Mouse (Mus musculus) thymus, adult 2 months (tissue): Measurements from ENCODE around the gene Ctsw.
"Not testable (repeated sequence)": the region's sequence is repeated elsewhere in the genome, so short reads cannot be mapped to it uniquely, and the experiment has no call there.

ENCODE experiments used
- CTCF ChIP-seq: fragments of 200-500 bp; IDR thresholded peaks from 2 replicates; pipeline ENCODE4 v1.5.1; 2012; ENCODE audit warnings: mild to moderate bottlenecking, control low read depth, low read length, moderate library complexity, borderline replicate concordance; ENCODE audit not compliant: control insufficient read depth, poor library complexity, insufficient read depth; ENCODE audit errors: extremely low read depth
- POLR2A ChIP-seq: fragments of 200-500 bp; IDR thresholded peaks from 2 replicates; pipeline ENCODE4 v1.6.1; 2012; ENCODE audit warnings: mild to moderate bottlenecking, low read length, control low read depth, moderate library complexity; ENCODE audit not compliant: control insufficient read depth, poor library complexity, insufficient read depth; ENCODE audit errors: extremely low read depth

- TF ChIP-seq POLR2A, CTCF: not testable (repeated sequence)
Measured at GRCm38 (mm10) chr19:5489721-5490120, 21.4 kb upstream of the Ctsw start.
